Mouse (Mus musculus) neural tube, embryonic 15.5 days (tissue): Measurements from ENCODE around the gene Sh2d3c. TPM values are rescaled to one million over a fixed set of nuclear protein-coding genes. Genes with fewer than 3 reads are reported as not detected.

Experiments
- ATAC-seq: fragments of 200-750 bp; cut with Nextera tagmentation; 2 replicates; pipeline ENCODE4 v1.8.0; 2017; ENCODE audit warnings: mild to moderate bottlenecking, moderate TSS enrichment, moderate library complexity; ENCODE audit not compliant: low FRiP score
- H3K27ac ChIP-seq: fragments of 300-500 bp; sonication (generic); replicated peaks from 2 replicates; pipeline ENCODE4 v1.5.1; 2015; ENCODE audit warnings: mild to moderate bottlenecking, inconsistent platforms
- H3K27me3 ChIP-seq: fragments of 300-500 bp; sonication (generic); replicated peaks from 2 replicates; pipeline ENCODE4 v1.6.1; 2015; ENCODE audit warnings: inconsistent platforms
- H3K36me3 ChIP-seq: fragments of 300-500 bp; sonication (generic); 2 replicates; pipeline ENCODE4 v1.6.1; 2015; ENCODE audit warnings: inconsistent platforms
- H3K4me1 ChIP-seq: fragments of 300-500 bp; sonication (generic); 2 replicates; pipeline ENCODE4 v1.6.1; 2015; ENCODE audit warnings: inconsistent platforms
- H3K4me2 ChIP-seq: fragments of 300-500 bp; sonication (generic); 2 replicates; pipeline ENCODE4 v1.6.1; 2015; ENCODE audit warnings: inconsistent platforms, mild to moderate bottlenecking, moderate library complexity
- H3K4me3 ChIP-seq: fragments of 300-500 bp; sonication (generic); replicated peaks from 2 replicates; pipeline ENCODE4 v1.5.1; 2015; ENCODE audit warnings: mild to moderate bottlenecking, inconsistent platforms
- H3K9ac ChIP-seq: fragments of 300-500 bp; sonication (generic); replicated peaks from 2 replicates; pipeline ENCODE4 v1.6.1; 2015; ENCODE audit warnings: mild to moderate bottlenecking, inconsistent platforms
- H3K9me3 ChIP-seq: fragments of 300-500 bp; sonication (generic); replicated peaks from 2 replicates; pipeline ENCODE4 v1.6.1; 2016; ENCODE audit warnings: inconsistent platforms
- WGBS: fragments of 180-500 bp; shearing (Covaris S2); methylation state at CpG from one replicate; pipeline ENCODE4 v1.1.7; 2015; ENCODE audit warnings: mixed read lengths; 5-methylcytosine and 5-hydroxymethylcytosine counted together
- polyA plus RNA-seq: library from polyadenylated mRNA; unstranded; fragments of >200 nt; fragmentation: Nextera tagmentation; extraction: Ambion mirVana; gene quantifications from 2 replicates; pipeline ENCODE4 v1.2.1, GENCODE M21; 2015

Gene Sh2d3c
- polyA plus RNA-seq, 1 experiment from 2014 or later: 50.1 TPM

- peak overlapping the region; percentile 52 for H3K9ac ChIP-seq
- no peaks in the 10 kb centered on the region for H3K9me3 ChIP-seq
- no peak for ATAC-seq
- peak overlapping the region; percentile 68 for H3K4me2 ChIP-seq
- peak overlapping the region; percentile 71 for H3K4me3 ChIP-seq
- H3K27ac ChIP-seq: no peak overlapping the region
- H3K36me3 ChIP-seq: no peaks in the 10 kb centered on the region
- H3K4me1 ChIP-seq: peaks cover 18% of the 10 kb centered on the region
- H3K27me3 ChIP-seq: 0 out of 2 replicates have a peak, but pooled peaks cover 4% of the 10 kb centered on the region
- 20% methylated on average over 22 of the region's 22 CpGs for WGBS
These were observed 55.3 kb downstream of the Sh2d3c start for GRCm38 (mm10) chr2:32776192-32776591.

- 91% methylated on average over 6 of the region's 6 CpGs for WGBS
- Histone ChIP-seq H3K4me1 (peaks cover 18% of the 10 kb centered on the region), H3K27me3 (0 out of 2 replicates have a peak, but pooled peaks cover 4% of the 10 kb centered on the region), H3K4me2 (no peak overlapping the region), H3K9ac (no peak overlapping the region), H3K9me3 (no peaks in the 10 kb centered on the region), H3K4me3 (no peak overlapping the region), H3K27ac (no peak overlapping the region), H3K36me3 (no peaks in the 10 kb centered on the region)
- no peak for ATAC-seq
These were observed 57.2 kb downstream of the Sh2d3c start for GRCm38 (mm10) chr2:32778081-32778480.

DNA sequence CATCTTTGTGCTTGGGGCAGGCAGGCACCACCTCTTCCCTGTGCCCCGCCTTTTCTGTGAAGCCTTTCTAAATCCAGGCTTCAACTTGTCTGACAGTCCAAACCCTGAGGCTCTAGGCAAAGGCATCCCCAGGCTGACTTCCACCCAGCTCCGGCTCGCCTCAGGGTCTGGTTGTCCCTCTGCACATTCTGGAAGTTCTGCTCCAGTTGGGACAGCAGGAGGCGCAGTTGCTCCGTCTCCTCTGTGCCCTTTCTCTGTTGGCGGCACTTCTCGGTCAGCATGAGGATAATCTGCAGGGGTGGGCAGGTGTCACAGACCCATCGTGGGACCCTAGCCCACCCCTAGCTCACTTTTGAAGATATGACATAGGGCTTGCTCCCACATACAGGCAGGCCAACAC is 58.3 kb downstream of the Sh2d3c start:
- H3K9me3 ChIP-seq: no peaks in the 10 kb centered on the region
- WGBS: 23% methylated on average over 8 of the region's 8 CpGs
- H3K4me3 ChIP-seq: no peak overlapping the region

DNA sequence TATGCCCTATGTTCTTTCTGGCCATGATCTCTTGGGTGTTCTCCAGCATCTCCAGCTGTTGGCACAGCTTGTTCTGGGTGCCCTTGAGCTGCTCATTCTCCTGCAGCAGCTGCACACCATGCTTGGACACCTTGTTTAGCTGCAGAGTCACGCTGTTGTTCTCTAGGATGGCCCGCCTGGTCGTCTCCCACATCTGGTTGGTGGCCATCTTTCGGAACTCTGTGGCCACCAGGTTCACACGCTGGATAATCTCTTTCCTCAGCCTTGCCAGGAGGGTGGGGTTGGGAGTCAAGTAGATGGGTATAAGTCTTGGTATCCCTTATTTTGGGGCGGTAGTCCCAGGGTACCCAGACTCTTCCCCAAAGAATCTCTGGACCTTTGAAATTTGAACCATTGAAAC is 58.9 kb downstream of the Sh2d3c start:
- H3K36me3 ChIP-seq: no peaks in the 10 kb centered on the region
- no peak overlapping the region for H3K4me3 ChIP-seq
- peaks cover 19% of the 10 kb centered on the region for H3K4me1 ChIP-seq
- H3K9ac ChIP-seq: no peak overlapping the region
- no peak overlapping the region for H3K27ac ChIP-seq
- WGBS: 94% methylated on average over 6 of the region's 6 CpGs
- H3K9me3 ChIP-seq: no peaks in the 10 kb centered on the region
- H3K4me2 ChIP-seq: no peak overlapping the region
- H3K27me3 ChIP-seq: 0 out of 2 replicates have a peak, but pooled peaks cover 4% of the 10 kb centered on the region
- ATAC-seq: no peak

More for the DNA sequence above, 58.3 kb downstream of the Sh2d3c start:
- Histone ChIP-seq H3K27ac (no peak overlapping the region), H3K4me1 (peaks cover 20% of the 10 kb centered on the region), H3K36me3 (no peaks in the 10 kb centered on the region), H3K9ac (no peak overlapping the region), H3K27me3 (0 out of 2 replicates have a peak, but pooled peaks cover 4% of the 10 kb centered on the region), H3K4me2 (no peak overlapping the region)
- ATAC-seq: no peak

DNA sequence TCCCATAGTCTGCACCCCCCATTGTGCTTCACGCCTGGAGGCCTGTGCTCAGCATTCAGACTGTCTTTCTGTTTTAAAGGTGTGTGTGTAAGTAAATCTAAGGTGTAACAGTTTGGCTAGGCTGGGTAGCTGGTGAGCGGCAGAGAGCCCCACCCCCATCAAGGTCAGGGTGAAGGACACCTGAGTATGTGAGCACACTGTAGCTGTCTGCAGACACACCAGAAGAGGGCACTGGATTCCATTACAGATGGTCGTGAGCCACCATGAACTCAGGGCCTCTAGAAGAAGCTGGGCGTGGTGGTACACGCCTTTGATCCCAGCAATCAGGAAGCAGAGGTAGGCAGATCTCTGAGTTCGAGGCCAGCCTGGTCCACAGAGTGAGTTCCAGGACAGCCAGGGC is 60.9 kb downstream of the Sh2d3c start:
- Histone ChIP-seq H3K36me3 (no peaks in the 10 kb centered on the region), H3K4me3 (no peak overlapping the region), H3K9ac (no peak overlapping the region), H3K9me3 (no peaks in the 10 kb centered on the region), H3K27me3 (no peaks in the 10 kb centered on the region), H3K27ac (no peak overlapping the region), H3K4me2 (no peak overlapping the region), H3K4me1 (peaks cover 4% of the 10 kb centered on the region)
- 86% methylated on average over 6 of the region's 6 CpGs for WGBS
- no peak for ATAC-seq

GRCm38 (mm10) chr2:32784048-32784681 is 63.3 kb downstream of the Sh2d3c start, which contains the start of gene Cfap157:
Cfap157 (minus strand) TSS chr2:32784428.
- Histone ChIP-seq H3K4me1 (peaks cover 3% of the 10 kb centered on the region; the same call in 1 of the 2 replicates), H3K27ac (no peak within 1 kb of the TSS; the same call in 1 of the 2 replicates), H3K4me2 (peak within 1 kb of the TSS; percentile 41), H3K4me3 (no peak within 1 kb of the TSS), H3K9ac (no peak within 1 kb of the TSS), H3K27me3 (no peaks in the 10 kb centered on the region), H3K9me3 (no peaks in the 10 kb centered on the region), H3K36me3 (peaks cover 7% of the 10 kb centered on the region)
- ATAC-seq: no peak
- WGBS: 73% methylated on average over 4 of the region's 4 CpGs

GRCm38 (mm10) chr2:32787176-32787575 is 66.3 kb downstream of the Sh2d3c start:
- Histone ChIP-seq H3K4me2 (no peak overlapping the region), H3K4me1 (peaks cover 3% of the 10 kb centered on the region; the same call in 1 of the 2 replicates), H3K9me3 (no peaks in the 10 kb centered on the region), H3K9ac (no peak overlapping the region), H3K4me3 (no peak overlapping the region), H3K27ac (no peak overlapping the region), H3K36me3 (peaks cover 33% of the 10 kb centered on the region), H3K27me3 (no peaks in the 10 kb centered on the region)
- 68% methylated on average over 6 of the region's 6 CpGs for WGBS
- no peak for ATAC-seq

DNA sequence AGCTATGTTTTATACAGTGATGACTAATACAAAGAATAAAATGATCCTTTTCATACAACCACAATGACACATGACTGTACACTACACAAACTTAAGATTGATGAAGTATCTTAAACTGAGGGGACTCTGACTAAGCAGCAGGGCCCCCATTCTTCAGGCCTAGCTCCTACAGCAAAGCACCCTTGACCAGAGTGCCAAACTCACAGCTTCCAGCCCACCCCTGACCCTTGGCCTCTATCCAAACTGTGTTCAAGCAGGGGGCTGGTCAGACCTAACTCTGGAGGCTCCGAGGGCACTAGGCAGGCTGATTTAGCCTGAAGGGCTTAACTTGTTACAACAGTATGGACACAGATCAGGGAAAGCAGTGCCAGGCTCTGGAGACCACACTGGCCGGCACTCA is 67.7 kb downstream of the Sh2d3c start:
- Histone ChIP-seq H3K4me3 (no peak overlapping the region), H3K9me3 (no peaks in the 10 kb centered on the region), H3K36me3 (peaks cover 44% of the 10 kb centered on the region), H3K9ac (no peak overlapping the region), H3K4me2 (no peak overlapping the region), H3K27ac (no peak overlapping the region), H3K4me1 (peaks cover 3% of the 10 kb centered on the region; the same call in 1 of the 2 replicates), H3K27me3 (no peaks in the 10 kb centered on the region)
- ATAC-seq: no peak
- 68% methylated on average over 2 of the region's 2 CpGs for WGBS

DNA sequence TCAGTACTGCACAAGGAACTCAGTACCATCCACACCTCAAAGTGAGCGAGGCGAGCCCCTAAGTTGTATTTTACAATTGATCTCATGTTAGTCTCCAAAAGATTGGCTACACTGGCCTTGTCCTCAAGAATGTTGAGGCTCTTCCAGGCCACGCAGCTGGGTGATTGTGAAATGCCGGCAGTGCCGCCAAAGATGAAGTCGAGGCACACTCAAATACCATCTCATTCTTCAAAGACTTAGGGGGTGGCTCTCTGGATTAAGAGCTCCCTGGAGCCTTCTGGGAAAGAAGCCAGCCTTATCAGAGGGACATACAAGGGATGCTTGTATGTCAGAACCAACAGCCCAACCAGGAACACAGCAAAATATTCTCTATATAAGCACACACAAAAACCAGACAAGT is 70.4 kb downstream of the Sh2d3c start:
- Histone ChIP-seq H3K9ac (no peak overlapping the region), H3K4me1 (no peaks in the 10 kb centered on the region), H3K36me3 (peaks cover 70% of the 10 kb centered on the region), H3K27me3 (no peaks in the 10 kb centered on the region), H3K4me2 (no peak overlapping the region), H3K27ac (no peak overlapping the region), H3K9me3 (no peaks in the 10 kb centered on the region), H3K4me3 (no peak overlapping the region)
- 80% methylated on average over 6 of the region's 6 CpGs for WGBS
- no peak for ATAC-seq

DNA sequence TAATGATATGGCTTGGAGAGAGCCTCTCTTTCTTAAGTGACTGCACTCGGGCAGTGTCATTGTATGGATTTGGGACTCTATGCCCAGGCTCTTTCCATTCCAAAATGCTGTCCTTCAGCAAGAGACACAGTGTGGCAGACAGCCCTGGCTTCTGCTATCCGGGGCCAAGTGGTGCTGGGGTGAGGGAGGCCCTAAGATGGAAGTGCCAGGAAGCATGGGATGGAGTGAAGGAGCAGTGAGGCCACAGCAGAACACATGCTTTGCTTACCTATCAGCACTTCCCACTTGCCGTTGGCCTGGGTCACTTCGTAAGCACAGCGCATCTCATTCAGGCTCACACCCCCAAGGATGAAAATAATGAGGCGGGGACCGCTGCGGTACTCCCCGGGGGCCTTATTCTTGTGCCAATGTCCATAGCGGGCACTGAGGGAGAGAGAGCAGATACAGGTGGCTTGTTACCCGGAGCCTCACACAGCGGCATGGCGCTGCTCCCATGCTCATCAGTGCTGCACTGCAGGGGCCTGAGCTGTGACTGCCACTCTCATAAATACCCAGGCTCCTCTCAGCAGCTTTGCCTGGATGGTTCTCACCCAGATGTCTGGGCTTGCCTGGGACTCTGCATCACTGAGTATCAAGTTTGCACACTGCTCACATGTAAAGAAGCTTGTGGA is 75.0 kb downstream of the Sh2d3c start:
- 69% methylated on average over 13 of the region's 13 CpGs for WGBS
- H3K9me3 ChIP-seq: no peaks in the 10 kb centered on the region
- H3K27ac ChIP-seq: no peak overlapping the region
- H3K4me1 ChIP-seq: no peaks in the 10 kb centered on the region
- no peak overlapping the region for H3K4me2 ChIP-seq
- no peak overlapping the region for H3K9ac ChIP-seq
- peaks cover 92% of the 10 kb centered on the region for H3K36me3 ChIP-seq
- no peaks in the 10 kb centered on the region for H3K27me3 ChIP-seq
- no peak overlapping the region for H3K4me3 ChIP-seq
- ATAC-seq: no peak

DNA sequence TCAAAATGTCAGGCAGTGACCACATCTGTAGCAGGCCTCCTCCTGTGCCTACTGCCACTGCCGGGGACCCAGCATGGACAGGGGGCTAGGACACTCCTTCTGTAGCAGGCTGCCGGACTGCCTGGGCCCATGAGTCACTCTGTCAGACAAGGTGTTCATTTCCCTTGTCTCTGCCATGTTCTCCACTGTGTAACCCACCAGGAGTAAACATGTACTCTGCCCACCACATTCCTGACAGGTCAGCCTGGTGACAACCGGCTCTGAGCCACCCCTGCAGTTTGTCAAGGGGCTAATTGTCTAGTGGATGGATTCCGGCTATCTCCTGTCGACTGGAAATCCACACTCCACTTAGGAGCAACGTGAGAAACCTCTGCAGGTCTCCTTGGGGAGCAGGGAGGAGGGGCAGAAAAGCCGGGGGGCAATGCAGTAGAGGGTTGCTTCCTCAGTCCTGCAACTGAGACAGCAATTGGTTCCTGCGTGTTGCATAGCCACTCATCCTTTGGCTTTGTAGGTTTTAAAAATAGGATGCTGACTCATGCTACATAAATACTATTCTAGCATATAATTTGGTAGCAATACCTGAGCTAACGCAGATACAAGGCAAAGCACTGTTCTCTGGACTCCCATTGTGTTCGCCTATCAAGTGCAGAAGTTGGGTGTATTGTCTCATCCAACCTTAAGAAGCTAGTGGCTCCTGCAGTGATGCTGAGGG is 77.6 kb downstream of the Sh2d3c start:
- no peak overlapping the region for H3K9ac ChIP-seq
- H3K27ac ChIP-seq: no peak overlapping the region

More for the DNA sequence above, 77.6 kb downstream of the Sh2d3c start:
- H3K36me3 ChIP-seq: peaks cover 96% of the 10 kb centered on the region
- no peaks in the 10 kb centered on the region for H3K9me3 ChIP-seq
- H3K4me2 ChIP-seq: no peak overlapping the region
- no peak overlapping the region for H3K4me3 ChIP-seq
- H3K4me1 ChIP-seq: no peaks in the 10 kb centered on the region
- no peaks in the 10 kb centered on the region for H3K27me3 ChIP-seq
- 73% methylated on average over 10 of the region's 10 CpGs for whole genome bisulfite sequencing
- ATAC-seq: no peak
